Mouse (Mus musculus) urinary bladder, postnatal 10 days (tissue): ENCODE data around the gene Ndufa1.
"Not testable (repeated sequence)": the region's sequence is repeated elsewhere in the genome, so short reads cannot be mapped to it uniquely, and the experiment has no call there.

ENCODE experiments used
- DNase-seq: peaks from one replicate; pipeline ENCODE4 v3.0.0; 2022; ENCODE audit warnings: low spot score

The Ndufa1 gene

GRCm38 (mm10) chrX:37191105-37191743, at the start of gene Ndufa1, which contains the start of gene Rnf113a1:
Gene Ndufa1 (minus strand): TSS chrX:37191163.
Gene Rnf113a1 (plus strand): TSS chrX:37191245.
- peak; percentile 23 for DNase-seq

- not testable (repeated sequence) for DNase-seq
Observed at GRCm38 (mm10) chrX:37222158-37222557, 31.2 kb upstream of the Ndufa1 start, which contains the start of gene Rhox1. Gene Rhox1 (minus strand): TSS chrX:37222258.

GRCm38 (mm10) chrX:37210941-37211340, 20.0 kb upstream of the Ndufa1 start, which contains the start of gene Gm9:
Gene Gm9 (minus strand): TSS chrX:37211041.
- no peak for DNase-seq

GRCm38 (mm10) chrX:37198676-37199075, 7.7 kb upstream of the Ndufa1 start:
- DNase-seq, result no peak

- DNase-seq, result no peak
Observed at GRCm38 (mm10) chrX:37191744-37192379, 899 bp upstream of the Ndufa1 start.

GRCm38 (mm10) chrX:37190755-37191104, 233 bp downstream of the Ndufa1 start:
- DNase-seq, result no peak

- DNase-seq, result not testable (repeated sequence)
Observed at GRCm38 (mm10) chrX:37184401-37184800, 6.6 kb downstream of the Ndufa1 start.

GRCm38 (mm10) chrX:37168742-37169141, 22.2 kb downstream of the Ndufa1 start, which contains the start of gene Akap14:
Gene Akap14 (minus strand): TSS chrX:37168842.
- DNase-seq, result no peak

- no peak for DNase-seq
Observed at GRCm38 (mm10) chrX:37167085-37167484, 23.9 kb downstream of the Ndufa1 start.

- DNase-seq, result no peak
Observed at GRCm38 (mm10) chrX:37163115-37163514, 27.8 kb downstream of the Ndufa1 start.

- no peak for DNase-seq
Observed at GRCm38 (mm10) chrX:37161169-37161568, 29.8 kb downstream of the Ndufa1 start.

GRCm38 (mm10) chrX:37157839-37158238, 33.1 kb downstream of the Ndufa1 start:
- DNase-seq, result no peak

GRCm38 (mm10) chrX:37144954-37145353, 46.0 kb downstream of the Ndufa1 start:
- no peak for DNase-seq

- DNase-seq, result not testable (repeated sequence)
Observed at GRCm38 (mm10) chrX:37144498-37144897, 46.5 kb downstream of the Ndufa1 start.

- DNase-seq, result no peak
Observed at GRCm38 (mm10) chrX:37141732-37142131, 49.2 kb downstream of the Ndufa1 start.
